Mouse (Mus musculus) CH12.LX (cell line): ENCODE data around the gene Lrrc4b. TPM values are rescaled to one million over a fixed set of nuclear protein-coding genes. Genes with fewer than 3 reads are reported as not detected.

Experiments
- DNase-seq: peaks from one replicate; pipeline ENCODE4 v3.0.0-alpha.2; 2013; ENCODE audit errors: extremely low read depth
- H3K27ac ChIP-seq: 2 replicates; pipeline ENCODE4 v1.5.1; 2012; ENCODE audit warnings: low read depth, mild to moderate bottlenecking, control low read depth, moderate library complexity; ENCODE audit not compliant: insufficient read depth
- H3K27me3 ChIP-seq: replicated peaks from 2 replicates; pipeline ENCODE3; 2012; ENCODE audit warnings: inconsistent platforms
- H3K36me3 ChIP-seq, 2 experiments: replicated peaks in 1 of 2; 2 replicates each; pipeline versions ENCODE3 to v1.6.1; 2012; ENCODE audit warnings: inconsistent platforms in 1 of 2, low read length in 1 of 2, mild to moderate bottlenecking in 1 of 2, mixed read lengths in 1 of 2, moderate library complexity in 1 of 2; ENCODE audit not compliant: control insufficient read depth in 1 of 2, insufficient read depth in 1 of 2
- H3K4me1 ChIP-seq, 2 experiments: 2 replicates each; pipeline ENCODE4 v1.6.1; 2012; ENCODE audit warnings: inconsistent platforms in 1 of 2, moderate library complexity in 1 of 2; ENCODE audit not compliant: insufficient read depth in 2 of 2, control insufficient read depth in 1 of 2
- H3K4me2 ChIP-seq: 2 replicates; pipeline ENCODE4 v1.6.1; 2012; ENCODE audit warnings: low read depth, mild to moderate bottlenecking, control low read depth; ENCODE audit not compliant: poor library complexity, insufficient read depth, severe bottlenecking
- H3K4me3 ChIP-seq, 3 experiments: fragments of 150-350 bp in 1 of 3; sonication (generic) in 1 of 3; replicated peaks in 1 of 3; 2 replicates each; pipeline versions ENCODE3 to v1.5.1; 2011 to 2012; ENCODE audit warnings: low read depth in 2 of 3, low read length in 2 of 3, mild to moderate bottlenecking in 2 of 3, moderate library complexity in 2 of 3, control low read depth in 1 of 3, improper control_type of control experiment in 1 of 3, inconsistent platforms in 1 of 3, mixed read lengths in 1 of 3; ENCODE audit not compliant: poor library complexity in 1 of 3
- H3K79me2 ChIP-seq: replicated peaks from 2 replicates; pipeline ENCODE4 v1.6.1; 2012; ENCODE audit warnings: mild to moderate bottlenecking, moderate library complexity; ENCODE audit not compliant: control insufficient read depth, poor library complexity, insufficient read depth, severe bottlenecking; ENCODE audit errors: extremely low read depth
- H3K9ac ChIP-seq: 2 replicates; pipeline ENCODE4 v1.6.1; 2012; ENCODE audit warnings: low read depth, mild to moderate bottlenecking, control low read depth, moderate library complexity; ENCODE audit not compliant: insufficient read depth
- H3K9me3 ChIP-seq: replicated peaks from 2 replicates; pipeline ENCODE3; 2012; ENCODE audit warnings: low read length, inconsistent platforms, mixed read lengths
- CHD1 ChIP-seq: IDR thresholded peaks from 2 replicates; pipeline ENCODE4 v1.6.1; 2012; ENCODE audit warnings: low read depth, low read length, improper control_type of control experiment, inconsistent platforms
- CHD2 ChIP-seq: IDR thresholded peaks from 2 replicates; pipeline ENCODE4 v1.6.1; 2011; ENCODE audit warnings: low read length, improper control_type of control experiment
- E2F4 ChIP-seq: IDR thresholded peaks from 2 replicates; pipeline ENCODE4 v1.6.1; 2011; ENCODE audit warnings: low read depth, low read length, improper control_type of control experiment; ENCODE audit not compliant: insufficient replicate concordance
- ELF1 ChIP-seq: IDR thresholded peaks from 2 replicates; pipeline ENCODE4 v1.6.1; 2014; ENCODE audit warnings: low read depth, mild to moderate bottlenecking, inconsistent platforms, low read length, improper control_type of control experiment
- GABPA ChIP-seq: IDR thresholded peaks from 2 replicates; pipeline ENCODE4 v1.6.1; 2012; ENCODE audit warnings: low read depth, low read length, improper control_type of control experiment, inconsistent platforms; ENCODE audit not compliant: insufficient replicate concordance
- KAT2A ChIP-seq: IDR thresholded peaks from 2 replicates; pipeline ENCODE4 v1.6.1; 2012; ENCODE audit warnings: low read length, improper control_type of control experiment, inconsistent platforms; ENCODE audit not compliant: insufficient replicate concordance
- MAFK ChIP-seq: IDR thresholded peaks from 2 replicates; pipeline ENCODE4 v1.6.1; 2011; ENCODE audit warnings: low read length, improper control_type of control experiment; ENCODE audit not compliant: insufficient replicate concordance
- MAZ ChIP-seq: IDR thresholded peaks from 2 replicates; pipeline ENCODE4 v1.6.1; 2012; ENCODE audit warnings: low read depth, mild to moderate bottlenecking, inconsistent platforms, low read length, improper control_type of control experiment, moderate library complexity
- NRF1 ChIP-seq: IDR thresholded peaks from 2 replicates; pipeline ENCODE4 v1.6.1; 2014; ENCODE audit warnings: low read depth, mild to moderate bottlenecking, inconsistent platforms, low read length, improper control_type of control experiment, moderate library complexity
- USF1 ChIP-seq: IDR thresholded peaks from 2 replicates; pipeline ENCODE4 v1.6.1; 2014; ENCODE audit warnings: low read depth, mild to moderate bottlenecking, inconsistent platforms, low read length, improper control_type of control experiment
- USF2 ChIP-seq: conservative IDR thresholded peaks from 2 replicates; pipeline ENCODE4 v1.6.1; 2011; ENCODE audit warnings: low read depth, low read length, improper control_type of control experiment
- ZC3H11A ChIP-seq: IDR thresholded peaks from 2 replicates; pipeline ENCODE4 v1.6.1; 2012; ENCODE audit warnings: low read depth, mild to moderate bottlenecking, inconsistent platforms, low read length, improper control_type of control experiment
- dilution Hi-C: fragments of 300-500 bp; cut with MboI; formaldehyde crosslinking; loops from 2 replicates; pipeline ENCODE4 v1.14.3; 2020; ENCODE audit warnings: low sequenced_read_pairs; ENCODE audit not compliant: extremely low pct_unique_long_range_greater_than_20kb, extremely low pct_ligation_motif_present
- in situ Hi-C: fragments of 300-500 bp; cut with MboI; formaldehyde crosslinking; loops from 3 replicates; pipeline ENCODE4 v1.14.3; 2019; ENCODE audit warnings: low sequenced_read_pairs, low pct_ligation_motif_present, low pct_unique_long_range_greater_than_20kb, mixed read lengths
- polyA plus RNA-seq: library from polyadenylated mRNA; unstranded; fragments of >175 nt; gene quantifications from 2 replicates; pipeline ENCODE4 v1.2.1, GENCODE M21; 2012; ENCODE audit warnings: low read depth; ENCODE audit not compliant: insufficient read length
- total RNA-seq, 2 experiments: library from RNA; depleted of rRNA; stranded (reverse); fragments of 300-350 nt in 1 of 2; fragments of >200 nt in 1 of 2; gene quantifications; 2 replicates each; pipeline ENCODE4 v1.2.3; 2012 to 2014

The Lrrc4b gene
- total and polyA plus RNA-seq, 3 experiments = 0.04 TPM; not detected in 2

- H3K9ac ChIP-seq = no peak overlapping the region
- H3K36me3 ChIP-seq = peaks cover 0 to 3% of the 10 kb centered on the region in 2 experiments
- dilution Hi-C loops = no loop called here
- in situ Hi-C loops = no loop called here
- peaks cover 8 to 21% of the 10 kb centered on the region in 2 experiments for H3K4me1 ChIP-seq
- peaks cover 65% of the 10 kb centered on the region for H3K27me3 ChIP-seq
- no peak overlapping the region for H3K27ac ChIP-seq
- DNase-seq = no peak
- H3K79me2 ChIP-seq = no peaks in the 10 kb centered on the region
- peaks cover 9% of the 10 kb centered on the region for H3K9me3 ChIP-seq
- H3K4me2 ChIP-seq = no peak overlapping the region
- no peak overlapping the region for H3K4me3 ChIP-seq
- TF ChIP-seq E2F4 = no peak
- no peak for TF ChIP-seq MAZ
These were observed 35.7 kb downstream of the Lrrc4b start for GRCm38 (mm10) chr7:44464511-44464910.

GRCm38 (mm10) chr7:44465111-44465510, 36.3 kb downstream of the Lrrc4b start, which contains the start of gene Aspdh:
Gene Aspdh (plus strand): TSS chr7:44465391.
- no peak for TF ChIP-seq GABPA
- no peak for TF ChIP-seq CHD2
- TF ChIP-seq ZC3H11A = no peak
- no peak for TF ChIP-seq KAT2A
- no peak for TF ChIP-seq MAFK
- TF ChIP-seq USF1 = no peak
- TF ChIP-seq NRF1 = no peak
- TF ChIP-seq USF2 = no peak
- no peak for TF ChIP-seq CHD1
- TF ChIP-seq ELF1 = no peak
- Histone ChIP-seq H3K4me1 (peaks cover 8 to 22% of the 10 kb centered on the region in 2 experiments), H3K4me2 (no peak within 1 kb of the TSS), H3K79me2 (no peaks in the 10 kb centered on the region), H3K27ac (no peak within 1 kb of the TSS), H3K9me3 (peaks cover 9% of the 10 kb centered on the region), H3K27me3 (peaks cover 59% of the 10 kb centered on the region), H3K9ac (no peak within 1 kb of the TSS), H3K36me3 (peaks cover 0 to 9% of the 10 kb centered on the region in 2 experiments), H3K4me3 (no peak within 1 kb of the TSS)
- dilution Hi-C loops = no loop called here
- in situ Hi-C loops = no loop called here
- no peak for DNase-seq
